Mouse (Mus musculus): ENCODE data around the gene Acbd3.

DNA sequence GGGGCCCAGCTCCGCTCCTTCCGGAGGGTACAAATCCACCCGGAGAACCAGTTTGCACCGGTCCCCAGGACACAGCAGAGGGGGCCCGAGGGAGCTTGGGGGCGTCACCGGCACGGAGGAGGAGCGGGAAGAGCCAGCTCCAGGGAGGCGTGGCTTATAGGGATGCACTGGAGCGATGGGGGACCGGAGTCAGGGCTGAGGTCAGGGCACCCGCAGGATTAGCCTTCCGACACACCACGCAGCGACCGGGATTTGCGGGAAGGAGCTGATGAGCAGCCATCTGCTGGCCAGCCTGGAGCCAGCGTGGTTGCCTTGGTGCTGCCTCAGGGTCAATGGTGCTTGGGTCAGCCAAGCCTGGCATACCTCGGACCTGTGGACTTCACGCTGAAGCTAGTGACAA is 68.3 kb downstream of the Acbd3 start:
- no peak for TF ChIP-seq CTCF (IDR thresholded peaks at IDR 0.05; ENCODE audit: extremely low read depth, insufficient read depth, insufficient read length, insufficient replicate concordance)
- TF ChIP-seq POLR2A (IDR thresholded peaks at IDR 0.05; ENCODE audit: low read depth, low read length): no peak

Data from spleen, adult 2 months (tissue).